Mouse (Mus musculus): ENCODE results near the gene Sp3.
"Not testable (repeated sequence)": the region's sequence is repeated elsewhere in the genome, so short reads cannot be mapped to it uniquely, and the experiment has no call there.

The Sp3 gene

GRCm38 (mm10) chr2:72992497-72992896 lies 12.3 kb upstream of the Sp3 start:
- no peak for DNase-seq (ENCODE audit: low spot score in 2 of 2)

GRCm38 (mm10) chr2:72988945-72989344 lies 8.7 kb upstream of the Sp3 start:
- not testable (repeated sequence) for DNase-seq (ENCODE audit: low spot score in 2 of 2)

- no peak for DNase-seq (ENCODE audit: low spot score in 2 of 2)
Measured at GRCm38 (mm10) chr2:72986616-72987015, 6.4 kb upstream of the Sp3 start, which contains the start of gene Gm11084. Gene Gm11084, minus strand, starts transcription at chr2:72986716.

- DNase-seq (ENCODE audit: low spot score in 2 of 2), result no peak
Measured at GRCm38 (mm10) chr2:72985516-72985915, 5.3 kb upstream of the Sp3 start.

GRCm38 (mm10) chr2:72984806-72985205 lies 4.6 kb upstream of the Sp3 start:
- DNase-seq (ENCODE audit: low spot score in 2 of 2), result no peak

GRCm38 (mm10) chr2:72983211-72983610 lies 3.0 kb upstream of the Sp3 start:
- DNase-seq (ENCODE audit: low spot score in 2 of 2), result no peak

- DNase-seq (ENCODE audit: low spot score in 2 of 2), result no peak
Measured at GRCm38 (mm10) chr2:72982110-72982785, 2.0 kb upstream of the Sp3 start.

- DNase-seq (ENCODE audit: low spot score in 2 of 2), result no peak
Measured at GRCm38 (mm10) chr2:72981441-72982109, 1.3 kb upstream of the Sp3 start.

GRCm38 (mm10) chr2:72981075-72981420 lies 802 bp upstream of the Sp3 start:
- no peak for DNase-seq (ENCODE audit: low spot score in 2 of 2)

GRCm38 (mm10) chr2:72979659-72980071 lies 581 bp downstream of the Sp3 start:
- peak; percentile 49 to 63 for DNase-seq (ENCODE audit: low spot score in 2 of 2)

- DNase-seq (ENCODE audit: low spot score in 2 of 2), result peak; percentile 71 to 72
Measured at GRCm38 (mm10) chr2:72978901-72979658, 1.2 kb downstream of the Sp3 start.

GRCm38 (mm10) chr2:72978473-72978872 lies 1.8 kb downstream of the Sp3 start:
- DNase-seq (ENCODE audit: low spot score in 2 of 2), result peak in 1 of 2 experiments; percentile 33

GRCm38 (mm10) chr2:72977272-72977671 lies 3.0 kb downstream of the Sp3 start:
- no peak for DNase-seq (ENCODE audit: low spot score in 2 of 2)

- no peak for DNase-seq (ENCODE audit: low spot score in 2 of 2)
Measured at GRCm38 (mm10) chr2:72976036-72976435, 4.2 kb downstream of the Sp3 start.

GRCm38 (mm10) chr2:72970831-72971230 lies 9.4 kb downstream of the Sp3 start:
- no peak for DNase-seq (ENCODE audit: low spot score in 2 of 2)

GRCm38 (mm10) chr2:72970302-72970701 lies 9.9 kb downstream of the Sp3 start:
- DNase-seq (ENCODE audit: low spot score in 2 of 2), result no peak

GRCm38 (mm10) chr2:72968536-72968935 lies 11.7 kb downstream of the Sp3 start:
- no peak for DNase-seq (ENCODE audit: low spot score in 2 of 2)

- DNase-seq (ENCODE audit: low spot score in 2 of 2), result no peak
Measured at GRCm38 (mm10) chr2:72965450-72965849, 14.8 kb downstream of the Sp3 start.

GRCm38 (mm10) chr2:72956415-72956814 lies 23.8 kb downstream of the Sp3 start:
- DNase-seq (ENCODE audit: low spot score in 2 of 2), result no peak

- DNase-seq (ENCODE audit: low spot score in 2 of 2), result no peak
Measured at GRCm38 (mm10) chr2:72952979-72953378, 27.3 kb downstream of the Sp3 start.

- DNase-seq (ENCODE audit: low spot score in 2 of 2), result no peak
Measured at GRCm38 (mm10) chr2:72935937-72936336, 44.3 kb downstream of the Sp3 start.

GRCm38 (mm10) chr2:72932186-72932585 lies 48.1 kb downstream of the Sp3 start:
- no peak for DNase-seq (ENCODE audit: low spot score in 2 of 2)

GRCm38 (mm10) chr2:72924981-72925380 lies 55.3 kb downstream of the Sp3 start:
- no peak for DNase-seq (ENCODE audit: low spot score in 2 of 2)

Measured in frontal cortex, postnatal 14 days (tissue).